Mouse (Mus musculus) CD8-positive naive resting alpha-beta T cell, adult 2 months (primary cell): ENCODE results near the gene D230025D16Rik.
"Not testable (repeated sequence)": the region's sequence is repeated elsewhere in the genome, so short reads cannot be mapped to it uniquely, and the experiment has no call there.

Experiments used
- DNase-seq, 2 experiments: peaks; one replicate each; pipeline ENCODE4 v3.0.0; 2022; ENCODE audit warnings: low read depth in 2 of 2, low spot score in 2 of 2

Gene D230025D16Rik

DNA sequence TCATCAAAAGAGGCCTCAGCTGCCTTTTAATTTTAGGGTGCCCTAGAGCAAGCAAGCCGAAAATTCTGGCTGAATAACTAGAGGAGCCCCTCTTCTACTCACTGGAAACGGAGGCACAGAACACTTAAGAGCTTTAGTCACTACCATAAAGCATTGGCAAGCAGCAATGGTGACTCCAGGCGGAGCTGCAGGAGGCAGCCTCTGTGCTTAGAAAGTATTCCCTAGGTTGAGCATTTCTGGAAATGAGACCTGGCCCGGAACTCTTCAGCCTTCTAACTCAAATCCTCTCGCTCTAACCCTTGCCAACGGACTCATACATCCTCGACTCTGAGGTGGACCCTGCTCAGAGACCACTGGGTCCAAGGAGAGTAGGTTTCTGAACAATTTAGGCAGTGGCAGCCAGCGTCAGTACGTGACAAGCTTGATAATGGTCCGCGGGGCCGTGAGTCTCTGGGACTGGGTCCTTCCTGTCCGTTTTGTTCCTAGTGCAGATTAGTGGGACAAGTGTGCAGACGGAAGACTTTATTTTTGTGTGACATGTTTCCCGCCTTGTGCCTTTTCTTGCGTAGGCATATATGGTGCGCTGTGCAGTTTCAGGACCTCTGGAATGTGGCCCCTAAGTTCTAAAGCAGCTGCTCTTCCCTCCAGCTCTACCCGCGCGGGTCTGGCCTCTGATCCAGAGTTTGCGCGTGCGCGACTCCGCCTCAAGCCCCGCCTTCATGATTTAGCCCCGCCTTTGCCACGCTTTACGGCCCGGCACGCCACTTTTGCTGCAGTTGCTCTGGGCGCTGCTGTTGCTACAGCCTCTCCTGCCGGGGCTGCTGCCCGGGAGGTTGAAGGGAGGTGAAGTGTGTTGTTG is at the start of gene D230025D16Rik:
Gene D230025D16Rik, plus strand, starts transcription at position 733 of the 859 bp plus-strand sequence.
- DNase-seq = peak; percentile 92 to 97

- not testable (repeated sequence) for DNase-seq
Measured at GRCm38 (mm10) chr8:105175287-105175686, 49.7 kb upstream of the D230025D16Rik start.

DNA sequence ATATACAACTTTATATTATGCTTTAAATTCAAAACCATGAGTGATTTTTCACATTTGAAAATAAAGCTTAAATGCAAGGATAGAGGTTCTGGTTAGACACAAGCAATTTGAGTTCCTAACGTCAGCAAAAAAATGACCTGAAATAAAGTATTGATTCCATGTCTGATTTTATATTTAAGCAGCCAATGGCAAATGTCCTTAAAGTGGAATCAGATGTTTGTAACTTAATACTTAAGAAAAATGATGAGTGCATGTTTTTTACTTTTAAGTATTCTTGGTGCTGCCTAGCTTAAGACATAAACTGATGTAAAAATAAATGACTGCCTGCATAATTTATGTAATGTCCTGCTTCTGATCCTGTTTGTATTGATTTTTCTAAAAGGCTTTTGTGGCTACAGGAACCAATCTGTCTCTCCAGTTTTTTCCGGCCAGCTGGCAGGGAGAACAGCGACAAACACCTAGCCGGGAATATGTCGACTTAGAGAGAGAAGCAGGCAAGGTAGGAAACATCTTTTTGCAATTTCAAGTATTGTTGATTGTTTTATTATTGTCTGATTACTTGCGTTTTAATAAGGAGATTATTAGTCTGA is 46.6 kb upstream of the D230025D16Rik start:
- DNase-seq = no peak

DNA sequence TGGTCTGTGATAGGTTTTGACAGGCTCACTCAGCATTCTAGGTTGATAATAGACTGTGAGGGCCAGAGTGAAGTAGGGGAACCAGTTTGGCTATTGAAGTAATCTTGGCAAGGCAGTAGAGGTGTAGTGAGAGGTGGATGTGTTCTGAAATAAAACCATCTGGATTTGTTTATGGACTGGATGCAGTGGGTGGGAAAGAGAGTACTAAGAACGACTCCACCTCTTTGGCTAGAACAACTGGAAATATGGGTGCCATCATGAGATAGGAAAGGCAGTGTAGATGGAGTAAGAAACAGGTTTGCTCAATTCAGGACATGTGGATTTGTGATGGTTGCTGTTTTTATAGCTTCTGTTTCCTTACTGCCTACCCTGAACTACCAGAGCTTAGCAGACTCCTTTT is 42.7 kb upstream of the D230025D16Rik start:
- no peak for DNase-seq

DNA sequence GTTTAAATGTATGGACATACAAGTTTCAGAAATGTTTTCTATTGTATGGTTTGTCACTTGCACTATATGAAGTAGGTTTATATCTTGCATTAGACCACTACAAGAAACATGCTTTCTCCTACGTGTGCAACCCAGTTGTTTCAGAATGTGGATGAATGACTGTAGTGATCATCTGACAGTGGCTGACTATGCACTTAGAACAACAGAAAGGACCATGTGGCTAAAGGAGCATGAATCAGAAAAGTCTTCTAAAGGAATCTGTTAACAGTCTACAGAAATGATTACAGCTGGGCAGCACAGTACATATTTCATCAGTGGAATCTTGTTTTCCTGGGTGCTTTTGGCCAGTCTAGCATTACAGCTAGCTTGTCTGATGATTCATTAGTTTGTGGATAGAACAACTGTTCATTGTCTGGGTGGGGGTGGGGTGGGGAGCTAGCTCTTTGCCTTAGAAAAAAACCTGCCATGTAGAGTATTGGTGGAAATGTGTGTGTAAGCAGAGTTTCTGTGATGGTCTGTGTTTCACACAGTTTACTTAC is 38.4 kb upstream of the D230025D16Rik start:
- no peak for DNase-seq

DNA sequence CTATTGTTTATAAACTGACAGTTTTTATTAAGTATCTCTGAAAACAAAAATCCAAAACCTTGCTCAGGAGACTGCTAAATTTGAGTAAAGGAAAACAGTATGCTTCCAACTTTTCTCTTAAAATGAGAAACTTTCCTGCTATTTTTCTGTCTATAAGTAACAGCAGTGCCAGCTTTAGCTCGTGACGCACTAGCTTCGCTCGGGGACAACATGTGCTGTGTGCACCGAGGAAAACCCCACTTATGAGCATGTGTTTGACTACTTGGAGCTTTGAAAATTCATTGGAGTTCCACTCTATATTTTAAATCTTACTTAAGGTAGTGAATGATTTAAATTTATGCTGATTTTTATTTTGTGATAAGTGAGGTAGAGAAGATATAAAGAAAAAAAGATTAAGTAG is 32.8 kb upstream of the D230025D16Rik start:
- no peak for DNase-seq

GRCm38 (mm10) chr8:105205748-105206147 is 19.2 kb upstream of the D230025D16Rik start:
- DNase-seq = no peak

DNA sequence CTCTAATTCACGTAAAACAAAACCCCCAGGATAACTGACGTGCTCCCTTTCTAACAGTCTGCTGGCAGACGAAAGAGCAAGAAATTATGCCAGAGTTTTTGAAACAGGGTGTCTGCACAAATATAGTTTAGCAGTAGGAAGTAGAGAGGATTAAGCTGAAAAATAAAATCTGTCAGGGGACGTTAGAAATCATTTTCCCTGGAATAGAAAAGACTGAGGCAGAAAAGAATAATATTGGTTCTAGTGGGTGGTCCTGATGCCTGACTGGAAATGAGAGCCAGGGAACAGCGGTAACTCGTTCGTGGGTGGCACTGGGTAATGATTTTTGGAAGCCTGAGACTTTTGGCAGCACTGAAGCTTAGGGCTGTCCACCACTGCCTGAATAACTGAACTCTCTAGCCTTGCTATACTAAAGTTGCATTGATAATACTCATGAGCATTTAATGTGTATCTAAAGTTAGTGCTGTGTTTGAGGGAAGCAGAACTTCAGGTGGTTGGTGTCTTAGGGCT is 18.1 kb upstream of the D230025D16Rik start:
- no peak for DNase-seq

DNA sequence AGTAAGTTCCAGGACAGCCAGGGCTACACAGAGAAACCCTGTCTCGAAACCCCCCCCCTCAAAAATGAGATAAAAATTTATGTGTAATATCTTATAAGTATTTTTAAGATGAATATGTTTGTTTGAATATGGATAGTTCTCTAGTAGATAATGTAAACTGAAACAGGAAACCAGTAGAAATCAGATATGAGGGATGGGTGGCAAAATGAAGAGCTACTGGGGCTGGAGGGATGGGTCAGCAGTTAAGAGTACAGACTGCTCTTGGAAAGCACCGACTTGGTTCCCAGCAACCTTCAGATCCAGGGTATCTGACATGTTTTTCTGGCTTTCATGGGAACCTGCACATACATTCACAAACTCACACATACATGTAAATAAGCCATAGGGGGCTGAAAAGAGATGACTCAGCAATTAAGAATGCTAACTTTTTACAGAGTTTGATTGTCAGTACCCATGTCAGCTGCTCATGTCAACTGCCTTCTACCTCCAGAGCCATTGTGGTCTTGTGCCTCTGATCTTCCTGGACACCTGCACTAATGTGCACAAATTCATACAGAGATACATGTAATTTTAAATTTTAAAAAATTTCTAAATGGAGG is 17.2 kb upstream of the D230025D16Rik start:
- DNase-seq = no peak

- no peak for DNase-seq
Measured at GRCm38 (mm10) chr8:105209153-105210110, 15.5 kb upstream of the D230025D16Rik start.

GRCm38 (mm10) chr8:105214104-105214503 is 10.8 kb upstream of the D230025D16Rik start:
- no peak for DNase-seq

GRCm38 (mm10) chr8:105217926-105218522 is 6.9 kb upstream of the D230025D16Rik start:
- peak; percentile 6 to 56 for DNase-seq

DNA sequence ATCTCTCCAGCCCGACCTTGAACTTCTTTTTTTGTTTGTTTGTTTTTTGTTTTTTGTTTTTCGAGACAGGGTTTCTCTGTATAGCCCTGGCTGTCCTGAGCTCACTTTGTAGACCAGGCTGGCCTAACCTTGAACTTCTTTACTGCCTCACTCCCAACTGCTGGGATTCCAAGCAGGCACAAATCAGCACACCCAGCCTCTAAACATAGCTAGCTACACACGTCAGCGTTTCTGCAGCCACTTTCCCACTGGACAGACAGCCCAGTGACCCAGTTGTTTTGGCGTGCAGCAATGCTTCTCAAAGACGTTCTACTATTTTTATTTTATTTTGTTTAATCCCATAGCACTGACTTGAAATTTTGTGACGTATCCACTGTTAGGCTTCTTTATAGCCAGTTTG is 1.1 kb upstream of the D230025D16Rik start:
- no peak for DNase-seq

- no peak for DNase-seq
Measured at GRCm38 (mm10) chr8:105225272-105225593, 288 bp downstream of the D230025D16Rik start.

GRCm38 (mm10) chr8:105225917-105226316 is 972 bp downstream of the D230025D16Rik start:
- DNase-seq = no peak

DNA sequence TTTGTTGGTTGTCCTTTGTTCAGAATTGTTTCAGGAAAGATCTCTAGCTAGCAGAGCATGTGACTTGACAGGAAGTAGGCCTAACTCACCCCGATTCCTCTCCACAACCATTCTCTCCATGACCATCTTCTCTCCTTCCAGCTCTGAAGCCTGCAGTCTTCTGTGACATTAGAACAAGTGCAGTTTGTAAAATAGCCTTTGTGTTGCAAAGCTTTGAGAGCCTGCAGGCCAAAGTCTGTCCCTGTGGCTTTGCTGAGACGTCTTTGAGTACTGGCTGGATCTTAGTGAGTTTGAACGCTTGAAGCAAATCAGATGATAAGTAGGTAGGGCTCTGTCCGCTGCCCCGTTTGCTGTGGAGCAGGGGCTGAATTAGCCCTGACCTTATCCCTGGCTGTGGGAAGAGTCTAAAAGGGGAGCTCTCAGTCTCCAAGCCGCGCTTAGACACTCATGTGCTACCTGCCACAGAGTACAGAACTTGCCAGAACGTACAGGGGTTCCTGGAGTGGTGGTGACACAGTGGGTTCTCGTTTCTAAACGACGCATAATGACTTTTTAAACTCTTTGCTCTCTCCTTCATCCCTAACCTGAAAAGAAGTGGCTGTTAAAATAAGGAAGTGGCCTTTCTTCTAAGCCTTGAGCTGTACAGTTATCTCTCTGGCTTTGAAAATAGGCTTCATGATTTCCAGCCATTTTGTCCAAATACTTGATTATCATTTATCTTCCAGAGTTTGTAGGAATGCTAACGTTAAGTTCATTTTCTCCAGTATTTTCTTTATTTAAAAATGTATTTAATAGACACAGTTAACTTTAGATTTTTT is 6.8 kb downstream of the D230025D16Rik start:
- DNase-seq = no peak

GRCm38 (mm10) chr8:105232321-105232693 is 7.4 kb downstream of the D230025D16Rik start:
- not testable (repeated sequence) for DNase-seq

GRCm38 (mm10) chr8:105233126-105233935 is 8.4 kb downstream of the D230025D16Rik start:
- no peak for DNase-seq

DNA sequence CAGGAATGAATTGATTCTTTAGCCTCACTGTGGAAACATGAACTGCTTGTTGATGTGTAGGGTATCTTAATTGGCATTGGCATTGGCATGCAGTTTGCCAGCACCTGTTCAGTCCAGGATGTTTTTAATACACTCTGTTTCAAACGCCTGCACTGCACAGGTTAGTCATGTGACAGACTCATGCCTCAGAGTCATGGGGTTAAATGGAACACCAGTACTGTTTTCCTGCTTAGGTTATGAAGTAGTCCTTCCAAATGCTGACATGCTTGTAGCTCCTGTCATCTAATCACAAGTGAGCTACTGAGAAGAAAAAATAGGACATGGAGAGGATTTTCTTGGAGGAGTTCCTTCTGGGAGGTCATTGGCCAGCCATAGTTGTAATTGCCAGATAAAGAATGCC is 10.3 kb downstream of the D230025D16Rik start:
- no peak for DNase-seq
